Mouse (Mus musculus): ENCODE results near the gene Cracr2b. TPM values are rescaled to one million over a fixed set of nuclear protein-coding genes. Genes with fewer than 3 reads are reported as not detected.

Cracr2b gene
- total and polyA plus RNA-seq, 3 experiments = not detected

DNA sequence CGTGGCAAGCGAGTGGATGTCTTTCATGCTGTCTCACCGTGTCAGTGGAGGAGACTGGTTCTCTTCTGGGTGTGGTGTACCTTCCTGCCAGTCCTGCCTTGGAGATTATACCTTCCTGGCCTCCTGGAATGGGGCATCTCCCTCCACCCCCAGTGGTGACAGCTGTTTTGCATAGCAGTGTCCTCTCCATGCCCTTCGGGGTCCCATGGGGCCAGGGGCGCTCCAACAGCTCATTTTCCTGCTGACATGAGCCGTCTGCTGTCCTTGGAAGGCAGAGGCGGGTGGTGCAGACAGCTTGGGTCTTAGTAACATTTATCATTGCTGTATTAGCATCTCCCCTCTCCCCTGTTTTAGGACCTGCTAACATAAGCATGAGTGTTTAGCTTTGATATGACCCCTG, 26.2 kb downstream of the Cracr2b start:
- no peak for TF ChIP-seq JUND (conservative IDR thresholded peaks at IDR 0.05; ENCODE audit: low read depth, low read length)
- TF ChIP-seq CTCF (conservative IDR thresholded peaks at IDR 0.05 in 1 of 2, IDR thresholded peaks at IDR 0.05 in 1 of 2; ENCODE audit: low read depth in 2 of 2, low read length in 2 of 2) = no peak
- no peak for TF ChIP-seq CHD2 (IDR thresholded peaks at IDR 0.05; ENCODE audit: low read length)
- no peak for TF ChIP-seq MEF2A (IDR thresholded peaks at IDR 0.05; ENCODE audit: borderline replicate concordance, low read depth, low read length)
- TF ChIP-seq SMC3 (IDR thresholded peaks at IDR 0.05; ENCODE audit: low read depth, low read length) = no peak
- TF ChIP-seq ZMIZ1 (IDR thresholded peaks at IDR 0.05; ENCODE audit: low read depth, low read length) = no peak; the same call in 1 of the 2 replicates
- no peaks in the 10 kb centered on the region for H3K79me2 ChIP-seq (replicated peaks; ENCODE audit: control insufficient read depth, extremely low read depth, insufficient read depth, poor library complexity, severe bottlenecking)
- peak; percentile 27 for DNase-seq (ENCODE audit: extremely low read depth)
- H3K4me2 ChIP-seq (ENCODE audit: insufficient read depth, low read depth, poor library complexity, severe bottlenecking) = no peak overlapping the region
- peaks cover 7 to 68% of the 10 kb centered on the region in 2 experiments for H3K36me3 ChIP-seq (replicated peaks in 1 of 2; ENCODE audit: control insufficient read depth in 1 of 2, insufficient read depth in 1 of 2, low read length in 1 of 2)
- H3K27ac ChIP-seq (ENCODE audit: insufficient read depth, low read depth) = no peak overlapping the region
- H3K4me3 ChIP-seq (replicated peaks in 1 of 3; ENCODE audit: low read depth in 2 of 3, low read length in 2 of 3, poor library complexity in 1 of 3) = no peak overlapping the region
- H3K9me3 ChIP-seq (replicated peaks; ENCODE audit: low read length) = no peaks in the 10 kb centered on the region
- dilution Hi-C loops (cut with MboI; ENCODE audit: extremely low pct_ligation_motif_present, extremely low pct_unique_long_range_greater_than_20kb, low sequenced_read_pairs) = no loop called here
- H3K4me1 ChIP-seq (ENCODE audit: control insufficient read depth in 1 of 2, insufficient read depth in 2 of 2) = peaks cover 17 to 30% of the 10 kb centered on the region in 2 experiments
- no peaks in the 10 kb centered on the region for H3K27me3 ChIP-seq (replicated peaks)
- in situ Hi-C loops (cut with MboI; ENCODE audit: low pct_ligation_motif_present, low pct_unique_long_range_greater_than_20kb, low sequenced_read_pairs) = no loop called here
- no peak overlapping the region for H3K9ac ChIP-seq (ENCODE audit: insufficient read depth, low read depth)

DNA sequence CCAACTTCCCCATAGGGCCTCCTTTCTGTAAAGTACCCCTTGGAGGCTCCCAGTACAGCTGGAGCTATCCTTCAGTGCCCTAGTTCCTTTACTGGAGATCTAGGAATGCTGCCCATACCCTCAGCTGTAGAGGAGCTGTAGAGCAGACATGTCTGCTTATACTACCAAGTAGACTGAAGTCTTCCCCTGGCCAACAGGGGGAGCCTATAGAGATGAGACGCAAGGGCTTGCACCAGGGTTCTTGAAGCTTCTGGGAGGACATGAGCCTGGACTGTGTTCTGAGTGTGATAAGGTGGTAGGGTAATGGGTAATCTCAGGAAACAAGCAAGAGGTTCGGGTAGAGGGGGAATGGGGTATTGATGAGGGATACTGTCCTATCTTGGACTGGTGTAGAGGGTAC, 30.3 kb downstream of the Cracr2b start:
- in situ Hi-C loops (cut with MboI; ENCODE audit: low pct_ligation_motif_present, low pct_unique_long_range_greater_than_20kb, low sequenced_read_pairs) = no loop called here
- no peak overlapping the region for H3K27ac ChIP-seq (ENCODE audit: insufficient read depth, low read depth)
- TF ChIP-seq CTCF (conservative IDR thresholded peaks at IDR 0.05 in 1 of 2, IDR thresholded peaks at IDR 0.05 in 1 of 2; ENCODE audit: low read depth in 2 of 2, low read length in 2 of 2) (peak; percentile 29 to 60; a peak in 3 of 4 replicates), MAZ (IDR thresholded peaks at IDR 0.05; ENCODE audit: low read depth, low read length) (no peak), EP300 (IDR thresholded peaks at IDR 0.05; ENCODE audit: low read length) (no peak), SIN3A (IDR thresholded peaks at IDR 0.05; ENCODE audit: low read length) (no peak), IRF4 (IDR thresholded peaks at IDR 0.05; ENCODE audit: low read depth, low read length) (no peak), SMC3 (IDR thresholded peaks at IDR 0.05; ENCODE audit: low read depth, low read length) (peak; percentile 45)
- H3K27me3 ChIP-seq (replicated peaks) = no peaks in the 10 kb centered on the region
- DNase-seq (ENCODE audit: extremely low read depth) = peak; percentile 38
- peaks cover 12 to 19% of the 10 kb centered on the region in 2 experiments for H3K4me1 ChIP-seq (ENCODE audit: control insufficient read depth in 1 of 2, insufficient read depth in 2 of 2)
- no peak overlapping the region for H3K9ac ChIP-seq (ENCODE audit: insufficient read depth, low read depth)
- H3K4me2 ChIP-seq (ENCODE audit: insufficient read depth, low read depth, poor library complexity, severe bottlenecking) = no peak overlapping the region
- H3K36me3 ChIP-seq (replicated peaks in 1 of 2; ENCODE audit: control insufficient read depth in 1 of 2, insufficient read depth in 1 of 2, low read length in 1 of 2) = peaks cover 28 to 73% of the 10 kb centered on the region in 2 experiments
- dilution Hi-C loops (cut with MboI; ENCODE audit: extremely low pct_ligation_motif_present, extremely low pct_unique_long_range_greater_than_20kb, low sequenced_read_pairs) = no loop called here
- H3K79me2 ChIP-seq (replicated peaks; ENCODE audit: control insufficient read depth, extremely low read depth, insufficient read depth, poor library complexity, severe bottlenecking) = no peaks in the 10 kb centered on the region
- H3K9me3 ChIP-seq (replicated peaks; ENCODE audit: low read length) = no peaks in the 10 kb centered on the region
- no peak overlapping the region for H3K4me3 ChIP-seq (replicated peaks in 1 of 3; ENCODE audit: low read depth in 2 of 3, low read length in 2 of 3, poor library complexity in 1 of 3)

DNA sequence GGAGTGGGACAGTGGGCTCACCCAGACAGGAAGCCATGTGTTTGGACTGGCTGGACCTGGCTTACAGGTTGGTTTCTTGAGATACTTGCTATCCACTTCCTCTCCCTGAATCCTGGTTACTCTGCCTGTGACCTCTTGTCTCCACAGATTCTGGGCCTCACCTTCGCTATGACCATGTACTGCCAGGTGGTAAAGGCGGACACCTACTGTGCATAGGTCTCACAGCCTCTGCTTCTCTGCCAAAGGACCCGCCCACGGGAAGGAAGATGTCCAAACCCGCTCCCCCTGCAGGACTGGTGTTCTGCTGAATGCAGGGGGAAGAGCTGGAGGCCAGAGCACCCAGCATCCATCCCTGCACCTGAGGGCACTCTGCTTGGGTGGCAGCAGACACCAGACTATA, 31.8 kb downstream of the Cracr2b start:
- in situ Hi-C loops (cut with MboI; ENCODE audit: low pct_ligation_motif_present, low pct_unique_long_range_greater_than_20kb, low sequenced_read_pairs) (no loop called here), dilution Hi-C loops (cut with MboI; ENCODE audit: extremely low pct_ligation_motif_present, extremely low pct_unique_long_range_greater_than_20kb, low sequenced_read_pairs) (no loop called here)
- peaks cover 2 to 5% of the 10 kb centered on the region in 2 experiments; a peak in 3 of 4 replicates for H3K4me1 ChIP-seq (ENCODE audit: control insufficient read depth in 1 of 2, insufficient read depth in 2 of 2)
- H3K9me3 ChIP-seq (replicated peaks; ENCODE audit: low read length) = no peaks in the 10 kb centered on the region
- no peak overlapping the region for H3K4me2 ChIP-seq (ENCODE audit: insufficient read depth, low read depth, poor library complexity, severe bottlenecking)
- no peak for TF ChIP-seq KAT2A (IDR thresholded peaks at IDR 0.05; ENCODE audit: insufficient replicate concordance, low read length)
- H3K27ac ChIP-seq (ENCODE audit: insufficient read depth, low read depth) = no peak overlapping the region
- H3K4me3 ChIP-seq (replicated peaks in 1 of 3; ENCODE audit: low read depth in 2 of 3, low read length in 2 of 3, poor library complexity in 1 of 3) = no peak overlapping the region
- no peaks in the 10 kb centered on the region for H3K27me3 ChIP-seq (replicated peaks)
- no peak for DNase-seq (ENCODE audit: extremely low read depth)
- H3K36me3 ChIP-seq (replicated peaks in 1 of 2; ENCODE audit: control insufficient read depth in 1 of 2, insufficient read depth in 1 of 2, low read length in 1 of 2) = peaks cover 36 to 80% of the 10 kb centered on the region in 2 experiments
- H3K79me2 ChIP-seq (replicated peaks; ENCODE audit: control insufficient read depth, extremely low read depth, insufficient read depth, poor library complexity, severe bottlenecking) = no peaks in the 10 kb centered on the region
- no peak overlapping the region for H3K9ac ChIP-seq (ENCODE audit: insufficient read depth, low read depth)
